Mouse (Mus musculus) embryonic facial prominence, embryonic 13.5 days (tissue): ENCODE data around the gene Gm21312. TPM values are rescaled to one million over a fixed set of nuclear protein-coding genes. Genes with fewer than 3 reads are reported as not detected.

ENCODE experiments used
- polyA plus RNA-seq: library from polyadenylated mRNA; unstranded; fragments of >200 nt; fragmentation: Nextera tagmentation; extraction: Ambion mirVana; gene quantifications from 2 replicates; pipeline ENCODE4 v1.2.1, GENCODE M21; 2015

Gm21312 gene
- polyA plus RNA-seq, 1 experiment from 2014 or later: not detected

Other genes with a start within 250 kb of the Gm21312 start
- not detected in 2 replicates for gene Gm21293, start 34.0 kb upstream of the Gm21312 start, polyA plus RNA-seq
- not detected in 2 replicates for gene Gm6763, start 25.5 kb upstream of the Gm21312 start, polyA plus RNA-seq
- not detected in 2 replicates for gene Gm8764, start 17.0 kb upstream of the Gm21312 start, polyA plus RNA-seq
- not detected in 2 replicates for gene Gm21304, start 8.5 kb upstream of the Gm21312 start, polyA plus RNA-seq
- not detected in 2 replicates for gene Gm20765, start 8.5 kb downstream of the Gm21312 start, polyA plus RNA-seq
- not detected in 2 replicates for gene Gm4340, start 17.0 kb downstream of the Gm21312 start, polyA plus RNA-seq